Mouse (Mus musculus): Measurements from ENCODE around the gene Tm9sf2.
"Not testable (repeated sequence)": the region's sequence is repeated elsewhere in the genome, so short reads cannot be mapped to it uniquely, and the experiment has no call there.

Gene Tm9sf2

GRCm38 (mm10) chr14:122099584-122099983, 7.3 kb upstream of the Tm9sf2 start:
- no peak for DNase-seq (ENCODE audit: low spot score)

- not testable (repeated sequence) for DNase-seq (ENCODE audit: low spot score)
These were observed 4.9 kb upstream of the Tm9sf2 start for GRCm38 (mm10) chr14:122101890-122102289.

- DNase-seq (ENCODE audit: low spot score) = peak; percentile 96
These were observed 2.0 kb upstream of the Tm9sf2 start for GRCm38 (mm10) chr14:122104881-122105280.

- DNase-seq (ENCODE audit: low spot score) = no peak
These were observed 1.2 kb upstream of the Tm9sf2 start for GRCm38 (mm10) chr14:122105391-122106285.

GRCm38 (mm10) chr14:122107481-122108214, 810 bp downstream of the Tm9sf2 start:
- peak; percentile 70 for DNase-seq (ENCODE audit: low spot score)

- DNase-seq (ENCODE audit: low spot score) = no peak
These were observed 4.8 kb downstream of the Tm9sf2 start for GRCm38 (mm10) chr14:122111681-122112080.

DNA sequence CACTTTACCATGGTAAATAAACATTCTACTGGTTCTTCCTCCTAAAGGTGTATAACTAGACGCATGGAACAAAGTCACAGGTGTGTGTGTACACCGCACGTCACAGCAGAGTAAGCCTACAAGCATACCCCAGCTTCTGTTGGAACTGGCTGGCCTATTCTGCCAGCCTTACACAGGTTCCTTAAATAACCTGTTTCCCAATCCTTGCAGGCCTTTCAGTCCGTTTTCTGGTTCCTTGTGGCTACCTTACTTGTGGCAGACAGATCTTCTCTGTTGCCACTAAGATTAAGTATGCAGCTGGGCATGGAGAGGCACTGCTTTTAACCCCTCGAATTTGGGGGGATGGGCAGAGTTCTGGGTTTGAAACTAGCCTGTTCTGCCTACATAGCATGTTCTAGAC, 5.5 kb downstream of the Tm9sf2 start:
- no peak for DNase-seq (ENCODE audit: low spot score)

DNA sequence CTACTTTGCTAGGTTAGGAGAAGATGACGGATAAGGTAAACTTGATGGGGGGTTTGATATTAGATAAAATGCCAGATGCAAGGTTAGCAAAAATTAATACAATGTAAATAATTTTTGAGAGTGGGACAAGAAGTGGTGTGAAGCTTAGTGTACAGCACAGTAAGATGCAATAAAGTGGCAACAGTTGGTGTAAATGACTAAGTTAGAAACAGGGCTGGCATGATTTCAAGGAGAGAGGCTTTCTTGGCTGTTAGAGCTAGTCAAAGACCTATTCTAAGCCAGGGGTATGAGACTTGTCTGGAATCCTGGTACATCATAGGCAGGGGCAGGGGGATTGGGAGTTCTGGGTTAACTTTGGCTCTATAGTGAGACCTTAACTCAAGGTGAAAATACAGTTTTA, 9.4 kb downstream of the Tm9sf2 start:
- no peak for DNase-seq (ENCODE audit: low spot score)

- no peak for DNase-seq (ENCODE audit: low spot score)
These were observed 23.4 kb downstream of the Tm9sf2 start for GRCm38 (mm10) chr14:122130111-122130797.

DNA sequence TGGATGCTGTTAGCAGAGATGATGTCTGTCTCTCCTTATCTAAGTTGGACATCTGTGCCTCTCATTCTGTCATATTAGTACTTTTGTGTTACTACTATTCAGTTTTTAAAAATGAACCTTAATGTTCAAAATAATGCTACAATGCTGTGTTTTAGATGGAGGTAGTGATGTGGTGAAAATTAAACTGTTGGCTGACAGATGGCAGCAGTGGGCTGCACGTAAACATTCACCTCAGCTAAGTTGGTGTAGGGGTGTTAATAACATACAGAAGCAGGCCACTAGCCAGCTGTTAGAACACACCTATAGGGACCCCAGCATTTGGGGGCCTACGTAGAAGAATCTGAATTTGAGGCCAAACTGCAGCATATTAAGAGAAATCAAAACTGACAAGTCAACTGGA, 24.8 kb downstream of the Tm9sf2 start:
- DNase-seq (ENCODE audit: low spot score) = no peak

DNA sequence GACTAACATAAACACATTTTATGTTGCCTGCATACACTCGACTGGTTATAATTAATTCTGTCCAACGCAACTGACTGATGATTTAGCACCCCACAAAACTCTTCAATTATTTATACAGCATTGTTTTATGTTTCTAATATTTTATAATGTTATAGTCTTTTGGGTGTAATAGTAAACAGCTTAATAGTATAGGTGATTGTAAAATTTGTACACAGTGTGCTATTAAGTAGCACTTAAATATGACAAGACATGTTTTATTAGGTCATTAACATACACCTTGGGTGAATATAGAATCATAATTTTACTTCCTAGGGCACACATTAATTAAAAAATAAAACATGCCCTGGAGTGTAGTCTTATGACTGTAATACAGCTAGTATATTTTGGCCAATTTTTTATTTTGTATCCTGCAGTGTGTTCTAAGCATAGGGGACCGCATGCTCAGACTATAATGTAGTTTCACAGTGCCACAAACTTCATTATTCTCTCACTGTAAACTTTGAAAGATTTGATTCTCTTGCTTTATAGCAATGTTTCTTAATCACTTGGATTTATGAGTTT, 29.6 kb downstream of the Tm9sf2 start:
- DNase-seq (ENCODE audit: low spot score) = no peak

GRCm38 (mm10) chr14:122137234-122137633, 30.4 kb downstream of the Tm9sf2 start:
- no peak for DNase-seq (ENCODE audit: low spot score)

DNA sequence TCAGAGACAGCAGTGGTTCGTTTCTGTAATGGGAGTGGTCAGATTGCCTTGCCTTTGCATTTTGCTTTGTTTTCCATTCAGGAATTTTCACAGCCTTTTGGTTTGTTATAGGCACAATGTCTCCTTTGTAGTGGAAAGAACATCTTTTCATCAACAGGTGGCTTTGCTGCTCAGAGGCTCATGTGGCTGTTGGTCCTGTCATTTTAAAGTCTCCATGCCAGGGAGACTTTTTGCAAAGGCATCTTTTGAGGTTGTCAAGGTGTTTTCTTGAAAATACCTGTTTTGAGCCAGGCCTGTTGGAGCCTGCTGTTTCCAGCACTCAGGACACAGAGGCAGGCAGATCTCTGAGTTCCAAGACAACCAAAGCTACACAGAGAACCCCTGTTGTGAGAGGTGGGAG, 33.3 kb downstream of the Tm9sf2 start:
- no peak for DNase-seq (ENCODE audit: low spot score)

DNA sequence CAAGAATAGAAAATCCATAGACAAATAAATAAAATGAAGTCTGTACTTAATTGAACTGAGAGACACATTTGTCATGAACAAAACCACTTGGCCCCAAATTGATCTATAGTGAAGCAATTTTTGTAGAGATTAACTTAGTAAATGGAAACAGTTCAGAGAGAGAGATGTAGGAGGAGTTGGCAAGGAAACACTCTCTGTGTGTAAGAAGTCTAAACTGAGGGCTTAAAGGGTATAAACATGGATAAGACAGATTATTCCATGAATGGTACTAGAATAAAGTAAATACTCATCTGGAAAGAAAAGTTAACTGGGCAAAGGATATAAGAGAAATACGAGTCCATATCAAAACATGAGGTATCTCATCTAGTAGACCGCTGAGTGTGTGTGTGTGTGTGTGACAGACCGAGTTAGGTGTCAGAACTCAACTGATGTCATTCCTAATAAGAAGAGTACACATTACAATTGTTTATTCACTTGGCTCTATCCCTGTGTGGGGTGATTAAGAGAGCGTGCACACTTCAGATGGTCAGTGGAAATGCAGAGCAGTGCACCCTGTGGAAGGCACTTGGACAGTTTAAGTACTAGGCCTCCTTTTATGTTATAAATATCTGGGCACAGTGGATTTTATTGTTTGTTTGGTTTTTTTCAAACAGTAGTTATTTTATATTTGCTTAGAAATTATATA, 36.9 kb downstream of the Tm9sf2 start:
- no peak for DNase-seq (ENCODE audit: low spot score)

GRCm38 (mm10) chr14:122145374-122145773, 38.5 kb downstream of the Tm9sf2 start:
- DNase-seq (ENCODE audit: low spot score) = no peak

DNA sequence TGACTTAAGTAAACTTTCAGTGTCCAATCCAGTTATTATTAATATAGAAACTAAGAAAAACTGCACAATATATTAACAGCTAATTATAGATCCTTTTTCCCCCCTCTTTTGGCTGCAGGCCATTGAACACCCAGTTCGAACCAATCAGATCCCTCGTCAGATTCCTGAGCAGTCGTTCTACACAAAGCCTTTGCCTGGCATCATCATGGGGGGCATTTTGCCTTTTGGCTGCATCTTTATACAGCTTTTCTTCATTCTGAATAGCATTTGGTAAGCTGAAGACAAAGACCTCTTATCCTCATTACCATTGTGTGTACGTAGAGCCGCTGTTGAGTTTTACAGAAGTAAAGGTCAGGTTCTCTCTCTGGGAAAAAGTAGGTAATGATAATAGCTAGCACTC, 43.8 kb downstream of the Tm9sf2 start:
- no peak for DNase-seq (ENCODE audit: low spot score)

GRCm38 (mm10) chr14:122157738-122158137, 50.9 kb downstream of the Tm9sf2 start:
- no peak for DNase-seq (ENCODE audit: low spot score)

DNA sequence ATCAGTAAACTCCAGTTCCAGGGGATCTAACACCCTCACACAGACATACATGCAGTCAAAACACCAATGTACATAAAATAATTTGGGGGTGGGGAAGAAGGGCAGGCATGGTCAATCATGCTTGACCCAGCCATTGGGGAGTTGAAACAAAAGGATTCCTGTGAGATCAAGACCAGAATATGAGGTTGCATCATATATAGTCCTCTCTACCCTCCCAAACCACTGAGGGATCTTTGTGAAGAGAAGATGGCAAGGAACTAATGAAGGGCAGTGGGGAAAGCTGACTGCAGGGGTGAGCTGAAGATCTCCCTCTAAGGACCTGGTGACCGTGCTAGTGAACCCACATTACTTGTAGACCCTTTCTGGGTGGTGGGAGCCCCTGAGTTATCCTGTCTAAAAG, 54.1 kb downstream of the Tm9sf2 start:
- DNase-seq (ENCODE audit: low spot score) = no peak

GRCm38 (mm10) chr14:122168912-122169311, 62.1 kb downstream of the Tm9sf2 start:
- DNase-seq (ENCODE audit: low spot score) = no peak

- DNase-seq (ENCODE audit: low spot score) = no peak
These were observed 63.5 kb downstream of the Tm9sf2 start for GRCm38 (mm10) chr14:122170202-122170781.

DNA sequence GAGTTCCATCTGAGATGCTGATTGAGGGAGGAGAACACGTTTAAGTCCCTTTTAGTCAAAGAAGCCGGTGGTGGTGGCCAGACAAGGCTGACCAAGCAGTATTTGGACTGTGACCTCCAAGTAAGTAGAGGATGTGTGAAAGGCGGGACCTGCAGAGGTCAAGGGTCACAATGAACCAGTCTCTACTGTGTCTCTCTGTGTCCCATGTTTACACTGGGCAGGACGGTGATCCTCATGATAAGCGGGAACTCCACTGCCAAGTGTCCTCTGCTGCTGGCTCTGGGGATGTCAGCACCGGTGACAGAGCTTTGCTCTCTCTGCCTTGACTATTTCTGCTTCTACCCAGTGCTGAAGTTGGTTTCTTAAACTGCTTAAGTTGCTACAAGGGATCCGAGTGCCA, 64.2 kb downstream of the Tm9sf2 start:
- DNase-seq (ENCODE audit: low spot score) = no peak

Measured in testis, postnatal 10 days (tissue).